Mouse (Mus musculus) liver, embryonic 16.5 days (tissue): ENCODE results near the gene Eif1. TPM values are rescaled to one million over a fixed set of nuclear protein-coding genes. Genes with fewer than 3 reads are reported as not detected.
"Not testable (repeated sequence)": the region's sequence is repeated elsewhere in the genome, so short reads cannot be mapped to it uniquely, and the experiment has no call there.

Source experiments
- ATAC-seq: fragments of 200-750 bp; cut with Nextera tagmentation; 2 replicates; pipeline ENCODE4 v1.8.0; 2017; ENCODE audit warnings: low read depth, mild to moderate bottlenecking, moderate number of reproducible peaks, moderate library complexity
- H3K27ac ChIP-seq: fragments of 300-500 bp; sonication (generic); 2 replicates; pipeline ENCODE4 v1.5.1; 2014; ENCODE audit warnings: mild to moderate bottlenecking, low read length
- H3K27me3 ChIP-seq: fragments of 300-500 bp; sonication (generic); 2 replicates; pipeline ENCODE4 v1.6.1; 2014; ENCODE audit warnings: low read depth, low read length, mixed read lengths; ENCODE audit not compliant: control insufficient read depth, insufficient read depth
- H3K36me3 ChIP-seq: fragments of 300-500 bp; sonication (generic); 2 replicates; pipeline ENCODE4 v1.6.1; 2014; ENCODE audit warnings: mild to moderate bottlenecking; ENCODE audit not compliant: control insufficient read depth, insufficient read depth
- H3K4me1 ChIP-seq: fragments of 300-500 bp; sonication (generic); 2 replicates; pipeline ENCODE4 v1.6.1; 2014; ENCODE audit warnings: low read depth, low read length, mixed read lengths; ENCODE audit not compliant: control insufficient read depth
- H3K4me2 ChIP-seq: fragments of 300-500 bp; sonication (generic); 2 replicates; pipeline ENCODE4 v1.6.1; 2014; ENCODE audit warnings: low read depth, low read length, mixed read lengths
- H3K4me3 ChIP-seq: fragments of 300-500 bp; sonication (generic); 2 replicates; pipeline ENCODE4 v1.5.1; 2014; ENCODE audit warnings: low read depth, mild to moderate bottlenecking, low read length
- H3K9ac ChIP-seq: fragments of 300-500 bp; sonication (generic); 2 replicates; pipeline ENCODE4 v1.6.1; 2014; ENCODE audit warnings: low read depth, low read length
- H3K9me3 ChIP-seq: fragments of 300-500 bp; sonication (generic); replicated peaks from 2 replicates; pipeline ENCODE4 v1.6.1; 2016; ENCODE audit warnings: low read length; ENCODE audit not compliant: control insufficient read depth
- WGBS: fragments of 180-500 bp; shearing (Covaris S2); extraction: QIAGEN DNeasy Blood & Tissue Kit; methylation state at CpG from one replicate; pipeline ENCODE4 v1.1.7; 2014; ENCODE audit not compliant: insufficient replicate concordance; 5-methylcytosine and 5-hydroxymethylcytosine counted together
- polyA plus RNA-seq: library from polyadenylated mRNA; unstranded; fragments of >200 nt; fragmentation: Nextera tagmentation; extraction: Ambion mirVana; gene quantifications from 2 replicates; pipeline ENCODE4 v1.2.1, GENCODE M21; 2015

Gene Eif1
- polyA plus RNA-seq, 1 experiment from 2014 or later = 1,629 TPM

DNA sequence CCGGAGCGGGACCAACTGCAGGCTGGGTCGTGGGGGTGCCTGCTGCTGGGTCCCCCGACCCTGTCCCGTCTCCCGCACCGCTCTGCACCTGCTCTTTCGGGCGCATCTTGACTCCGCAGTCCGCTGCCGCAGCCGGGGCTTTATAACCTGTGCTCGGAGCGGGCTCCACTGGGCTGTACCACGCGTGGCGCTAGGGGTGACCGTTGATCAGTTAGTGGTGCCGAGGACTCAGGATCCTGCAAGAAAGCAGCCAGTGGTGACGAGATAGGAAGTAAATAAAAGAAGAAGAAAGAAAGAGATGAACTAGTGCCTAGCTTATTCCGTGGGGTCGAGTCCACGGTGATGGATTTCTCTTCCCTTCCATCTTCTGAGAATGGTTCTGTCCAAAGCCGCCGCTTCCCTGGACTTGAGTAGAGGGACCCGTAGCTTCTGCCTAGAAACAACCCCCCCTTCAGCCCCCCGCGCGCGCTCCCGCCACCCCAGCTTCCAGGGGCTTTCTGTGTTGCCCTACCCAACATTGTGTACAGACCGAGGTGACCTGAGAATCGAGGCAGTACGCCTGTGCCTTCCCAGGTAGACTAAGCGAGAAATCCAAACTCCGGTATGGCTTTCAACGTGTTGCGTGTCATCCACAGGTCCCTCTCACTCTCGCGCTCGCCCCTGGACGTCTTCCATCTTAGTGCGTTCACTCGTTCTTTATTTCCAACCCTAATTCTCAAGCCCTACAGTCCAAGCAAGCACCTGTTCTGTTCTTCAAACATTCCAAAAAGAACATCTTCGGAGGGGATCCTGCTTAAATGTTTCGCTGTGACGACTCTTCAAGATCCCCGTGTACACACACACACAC lies 36.5 kb downstream of the Eif1 start, which contains the start of gene Hap1:
Gene Hap1 (minus strand): TSS at position 157 of the 847 bp plus-strand sequence.
- Histone ChIP-seq H3K4me1 (no peaks in the 10 kb centered on the region; the same call in none of the 2 replicates), H3K27me3 (peaks cover 74% of the 10 kb centered on the region), H3K9me3 (no peaks in the 10 kb centered on the region), H3K9ac (peak within 1 kb of the TSS; percentile 31; the same call in 1 of the 2 replicates), H3K27ac (no peak within 1 kb of the TSS), H3K4me3 (peak within 1 kb of the TSS; percentile 51), H3K36me3 (no peaks in the 10 kb centered on the region), H3K4me2 (peak within 1 kb of the TSS; percentile 82)
- WGBS = 2% methylated on average over 49 of the region's 49 CpGs
- ATAC-seq = no peak

DNA sequence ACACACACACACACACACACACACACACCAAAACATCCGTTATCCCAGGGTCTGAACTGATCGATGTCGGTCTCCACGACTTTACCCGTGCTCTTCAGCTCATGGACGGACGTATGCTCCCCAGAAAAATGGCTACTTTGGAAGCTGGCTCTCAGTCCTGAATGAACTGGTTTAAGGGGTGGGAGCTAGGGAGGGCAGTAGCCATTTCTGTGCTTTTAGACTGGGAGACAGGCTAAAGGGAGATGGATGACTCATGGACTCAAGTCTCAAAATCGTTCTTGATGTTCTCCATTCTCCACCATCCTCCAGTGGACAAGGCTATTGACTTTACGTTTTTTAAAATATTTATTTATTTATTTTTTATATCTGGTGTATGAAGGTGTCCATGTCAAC lies 37.1 kb downstream of the Eif1 start:
- H3K4me3 ChIP-seq = no peak overlapping the region
- no peak for ATAC-seq
- H3K9me3 ChIP-seq = no peaks in the 10 kb centered on the region
- H3K27ac ChIP-seq = no peak overlapping the region
- no peak overlapping the region for H3K9ac ChIP-seq
- no peaks in the 10 kb centered on the region; the same call in none of the 2 replicates for H3K4me1 ChIP-seq
- WGBS = 15% methylated on average over 9 of the region's 9 CpGs
- H3K36me3 ChIP-seq = no peaks in the 10 kb centered on the region
- H3K27me3 ChIP-seq = peaks cover 74% of the 10 kb centered on the region
- H3K4me2 ChIP-seq = no peak overlapping the region

DNA sequence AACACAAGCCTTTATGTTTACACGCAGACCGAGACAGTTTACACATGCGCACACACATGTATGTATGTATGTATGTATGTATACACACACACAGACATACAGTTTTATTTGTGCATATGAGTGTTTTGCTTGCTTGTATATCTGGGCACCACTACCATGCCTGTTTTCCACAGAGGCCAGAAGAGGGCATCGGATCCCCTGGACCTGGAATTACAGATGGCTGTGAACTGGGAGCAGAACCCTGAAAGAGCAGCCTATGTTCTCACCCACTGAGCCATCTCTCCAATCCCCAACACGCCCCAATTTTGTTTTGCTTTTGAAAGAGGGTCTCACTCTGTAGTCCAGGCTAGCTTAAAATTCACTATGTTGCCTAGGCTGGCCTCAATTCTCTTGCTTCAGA lies 37.7 kb downstream of the Eif1 start:
- H3K36me3 ChIP-seq = no peaks in the 10 kb centered on the region
- H3K9me3 ChIP-seq = no peaks in the 10 kb centered on the region
- no peak overlapping the region for H3K4me3 ChIP-seq
- H3K9ac ChIP-seq = no peak overlapping the region
- peaks cover 74% of the 10 kb centered on the region for H3K27me3 ChIP-seq
- H3K27ac ChIP-seq = no peak overlapping the region
- H3K4me2 ChIP-seq = no peak overlapping the region
- ATAC-seq = no peak
- H3K4me1 ChIP-seq = no peaks in the 10 kb centered on the region; the same call in none of the 2 replicates
- 46% methylated on average over 5 of the region's 5 CpGs for WGBS

DNA sequence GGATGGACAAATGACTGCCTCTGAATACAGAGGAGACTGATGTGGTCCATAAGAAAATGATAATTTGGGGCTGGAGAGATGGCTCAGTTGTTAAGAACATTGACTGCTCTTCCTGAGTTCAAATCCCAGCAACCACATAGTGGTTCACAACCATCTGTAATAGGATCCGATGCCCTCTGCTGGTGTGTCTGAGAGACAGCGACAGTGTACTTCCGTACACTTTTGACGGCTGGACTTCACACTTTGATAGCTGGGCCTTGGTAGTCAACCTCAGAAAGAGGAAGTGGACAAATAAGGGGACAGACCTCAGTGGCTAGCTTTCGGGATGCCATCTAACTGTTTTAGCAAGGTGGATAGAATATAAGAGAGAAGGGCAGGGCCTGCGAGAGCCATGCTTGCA lies 40.5 kb downstream of the Eif1 start:
- Histone ChIP-seq H3K4me2 (no peak overlapping the region), H3K9ac (no peak overlapping the region), H3K9me3 (no peaks in the 10 kb centered on the region), H3K27ac (no peak overlapping the region), H3K4me1 (no peaks in the 10 kb centered on the region; the same call in none of the 2 replicates), H3K27me3 (peaks cover 57% of the 10 kb centered on the region), H3K36me3 (no peaks in the 10 kb centered on the region), H3K4me3 (no peak overlapping the region)
- 34% methylated on average over 6 of the region's 6 CpGs for WGBS
- ATAC-seq = no peak

DNA sequence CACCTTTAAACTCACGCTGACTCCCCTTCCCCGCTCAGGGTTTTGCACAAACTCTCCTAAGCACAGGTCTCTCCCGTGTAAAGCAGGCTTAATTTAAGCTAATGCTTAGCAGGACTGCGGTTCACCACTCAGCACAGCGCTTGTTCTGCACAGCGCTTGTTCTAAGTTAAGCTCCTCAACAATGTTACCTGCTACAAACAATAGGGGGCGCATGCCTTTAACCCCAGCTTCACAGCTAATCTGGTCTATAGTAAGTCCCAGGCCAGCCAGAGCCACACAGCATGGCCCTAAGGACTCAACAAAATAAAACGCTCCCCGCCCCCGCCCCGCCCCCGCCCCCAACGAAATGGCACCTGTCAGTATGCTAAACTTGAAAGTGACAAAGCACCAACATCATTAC lies 41.4 kb downstream of the Eif1 start:
- not testable (repeated sequence) for H3K4me1 ChIP-seq, H3K27ac ChIP-seq, H3K9me3 ChIP-seq, ATAC-seq, H3K4me3 ChIP-seq, H3K4me2 ChIP-seq, H3K36me3 ChIP-seq, H3K9ac ChIP-seq
- WGBS = no CpG with 5 or more reads among the region's 13 CpGs
- H3K27me3 ChIP-seq = peaks cover 48% of the 10 kb centered on the region

DNA sequence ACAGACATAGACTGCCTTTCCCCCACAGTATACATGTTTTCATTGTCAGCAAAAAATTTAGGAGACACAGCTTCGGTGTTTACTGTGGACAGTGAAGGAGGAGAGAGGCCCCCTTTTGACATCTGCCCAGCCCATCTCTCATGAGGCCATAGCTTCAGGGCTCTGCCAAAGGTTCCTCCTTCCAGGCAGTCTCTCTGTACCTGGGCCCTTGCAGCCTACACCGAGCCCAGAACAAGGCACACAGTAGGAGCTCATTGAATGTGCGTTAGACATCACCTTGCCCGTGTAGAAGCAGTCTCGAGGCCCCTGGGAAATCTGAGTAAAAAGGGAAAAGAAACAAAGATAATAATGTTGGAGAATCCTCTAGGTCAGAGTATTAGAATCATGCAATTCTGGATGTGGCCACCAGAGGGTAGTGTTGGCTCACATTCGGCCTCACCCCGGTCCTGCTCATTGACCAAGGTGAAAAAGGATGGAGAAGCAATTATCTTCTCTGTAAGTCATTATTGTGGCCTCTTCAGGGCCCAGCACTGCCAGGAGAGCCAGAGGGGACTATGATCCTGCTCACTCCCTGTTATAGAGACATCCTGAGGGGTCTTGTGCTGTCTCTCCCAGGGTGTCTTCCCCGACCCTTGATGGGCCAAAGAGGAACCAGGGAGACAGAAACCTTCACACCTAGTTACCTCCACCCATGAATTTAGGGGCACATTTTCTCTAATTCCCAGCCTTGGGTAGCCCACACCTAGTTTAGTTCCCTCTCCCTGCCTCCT lies 42.7 kb downstream of the Eif1 start:
- Histone ChIP-seq H3K36me3 (no peaks in the 10 kb centered on the region), H3K27ac (no peak overlapping the region), H3K4me1 (no peaks in the 10 kb centered on the region), H3K4me3 (no peak overlapping the region), H3K9ac (no peak overlapping the region), H3K9me3 (no peaks in the 10 kb centered on the region), H3K4me2 (no peak overlapping the region), H3K27me3 (peaks cover 34% of the 10 kb centered on the region)
- no peak for ATAC-seq
- 7% methylated on average over 8 of the region's 8 CpGs for WGBS

DNA sequence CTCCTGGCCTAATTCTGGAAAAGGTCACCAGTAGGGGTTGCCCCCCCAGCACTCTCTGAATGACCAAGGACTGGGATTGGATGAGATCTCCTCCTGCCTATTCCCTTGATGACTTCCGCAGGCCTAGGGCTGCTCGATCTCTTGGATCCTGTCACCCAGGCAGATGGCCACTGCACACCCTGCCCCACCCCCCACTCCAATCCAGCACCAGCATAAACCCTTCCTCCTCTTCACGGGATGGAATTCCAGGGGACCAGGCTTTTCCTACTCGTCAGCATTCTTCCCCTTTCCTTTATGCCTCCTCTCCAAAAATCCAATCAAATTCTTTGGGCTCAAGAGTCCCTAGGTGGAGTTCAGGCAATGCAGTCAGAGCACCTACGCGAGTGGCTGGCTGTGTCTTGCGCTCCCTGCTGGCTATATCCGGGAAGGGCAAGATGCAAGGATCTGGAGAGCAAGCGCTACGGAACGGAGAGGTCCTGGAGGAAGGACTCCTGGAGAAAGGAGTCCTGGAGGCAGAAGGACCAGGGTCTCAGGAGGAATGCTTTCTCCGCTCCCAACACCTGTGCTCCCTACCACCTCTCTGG lies 43.4 kb downstream of the Eif1 start:
- ATAC-seq = no peak
- 15% methylated on average over 12 of the region's 12 CpGs for WGBS
- Histone ChIP-seq H3K36me3 (no peaks in the 10 kb centered on the region), H3K4me3 (no peak overlapping the region), H3K4me2 (no peak overlapping the region), H3K4me1 (no peaks in the 10 kb centered on the region), H3K27me3 (peaks cover 30% of the 10 kb centered on the region), H3K27ac (no peak overlapping the region), H3K9me3 (no peaks in the 10 kb centered on the region), H3K9ac (no peak overlapping the region)

DNA sequence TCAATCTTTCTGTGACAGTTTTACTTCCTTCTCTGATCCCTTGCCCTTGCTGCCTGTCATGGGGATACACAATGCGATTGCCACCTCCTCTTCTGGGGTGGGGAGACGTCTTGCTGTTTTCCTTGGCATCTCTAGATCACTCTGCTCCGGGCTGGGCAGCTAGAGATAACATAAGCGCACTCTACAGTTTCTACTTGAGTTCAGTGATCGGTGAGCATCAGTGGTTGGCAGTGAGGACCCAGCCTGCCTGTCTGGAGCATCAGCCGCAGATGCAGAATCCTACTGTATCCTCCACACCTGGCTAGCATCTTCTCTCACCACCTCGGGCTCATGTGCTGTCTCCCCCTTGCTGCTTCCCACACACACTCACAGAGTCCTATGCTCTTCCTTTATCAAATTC lies 49.5 kb downstream of the Eif1 start:
- no peak overlapping the region for H3K9ac ChIP-seq
- no peaks in the 10 kb centered on the region for H3K27me3 ChIP-seq
- WGBS = 51% methylated on average over 7 of the region's 7 CpGs
- no peak overlapping the region for H3K4me2 ChIP-seq
- H3K36me3 ChIP-seq = peaks cover 4% of the 10 kb centered on the region
- no peak for ATAC-seq
- H3K27ac ChIP-seq = no peak overlapping the region
- H3K4me1 ChIP-seq = no peaks in the 10 kb centered on the region
- no peak overlapping the region for H3K4me3 ChIP-seq
- no peaks in the 10 kb centered on the region for H3K9me3 ChIP-seq
